In the genomic region with DNA sequence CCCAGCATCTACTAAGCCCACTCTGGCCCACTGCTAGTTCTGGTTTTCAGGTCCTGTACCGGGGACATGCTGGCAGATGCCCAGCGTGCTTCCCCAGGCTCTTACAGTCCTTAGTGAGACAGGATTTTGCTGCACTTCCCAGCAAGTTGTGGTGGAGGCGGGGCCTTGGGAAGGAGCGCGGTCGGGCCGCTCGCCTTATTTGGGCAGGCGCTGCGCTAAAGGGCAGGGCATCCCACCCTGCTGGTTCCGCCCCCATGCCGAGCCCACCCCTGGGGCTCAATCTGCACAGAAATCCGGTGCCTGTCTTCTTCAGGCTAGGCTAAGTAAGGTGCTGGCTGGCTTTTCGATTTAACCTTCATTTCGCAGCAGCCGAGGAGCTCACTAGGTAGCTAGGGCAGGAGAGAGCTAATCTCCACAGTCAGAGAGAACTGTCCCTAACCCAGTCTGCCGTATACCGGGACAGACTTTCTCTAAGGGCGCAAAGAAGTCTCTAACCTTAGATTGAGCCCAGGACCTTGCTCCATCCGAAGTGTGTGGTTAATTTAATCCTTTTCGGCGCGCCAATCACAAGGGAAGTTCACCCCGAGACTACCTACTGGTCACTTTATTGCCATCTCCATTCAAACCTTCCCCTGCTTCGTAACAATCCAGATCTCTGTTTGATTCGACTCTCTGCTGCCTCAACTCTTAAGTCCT, we compare ENCODE assay signal across 7 mouse cellular contexts. TPM values are rescaled to one million over a fixed set of nuclear protein-coding genes. Genes with fewer than 3 reads are reported as not detected.
DNase-seq lines count a peak whose midpoint lies in the region; ATAC-seq and TF ChIP-seq lines count a peak whose summit lies in the region.

No protein-coding gene starts in this region.

- no peak for ATAC-seq in hindbrain, embryonic 13.5 days (ENCODE audit: low FRiP score)
- no peak for ATAC-seq in midbrain, postnatal 0 days (ENCODE audit: low FRiP score)

- peak overlapping the region; percentile 69 for H3K9ac ChIP-seq in hindbrain, embryonic 13.5 days
- H3K9ac ChIP-seq in midbrain, postnatal 0 days (replicated peaks; ENCODE audit: low read length, poor library complexity, severe bottlenecking), result no peak overlapping the region

- TF ChIP-seq CTCF in midbrain, postnatal 0 days (IDR thresholded peaks at IDR 0.05), result no peak

- peaks cover 10% of the 10 kb centered on the region for H3K4me1 ChIP-seq in hindbrain, embryonic 13.5 days (replicated peaks)
- 0 out of 2 replicates have a peak, but pooled peaks cover 2% of the 10 kb centered on the region for H3K4me1 ChIP-seq in midbrain, postnatal 0 days (ENCODE audit: insufficient read depth, low read length)

- DNase-seq in ES-CJ7 (ENCODE audit: low read depth, low spot score), result peak; percentile 93
- peak; percentile 80 for DNase-seq in adrenal gland, postnatal 14 days
- DNase-seq in gastrocnemius, adult 18-20 months (ENCODE audit: low spot score), result peak; percentile 62
- DNase-seq in liver, result peak; percentile 81
- DNase-seq in midbrain, postnatal 0 days (ENCODE audit: low spot score), result peak; percentile 37
- peak; percentile 60 for DNase-seq in thymus, postnatal 0 days (ENCODE audit: low spot score)

- no peak overlapping the region for H3K27ac ChIP-seq in hindbrain, embryonic 13.5 days
- H3K27ac ChIP-seq in midbrain, postnatal 0 days (ENCODE audit: low read depth, low read length), result no peak overlapping the region

- no peaks in the 10 kb centered on the region for H3K9me3 ChIP-seq in hindbrain, embryonic 13.5 days
- H3K9me3 ChIP-seq in midbrain, postnatal 0 days (ENCODE audit: low read length), result no peaks in the 10 kb centered on the region

- H3K4me3 ChIP-seq in hindbrain, embryonic 13.5 days, result peak overlapping the region; percentile 35
- peak overlapping the region; percentile 26 for H3K4me3 ChIP-seq in midbrain, postnatal 0 days (ENCODE audit: low read depth, low read length)

- H3K4me2 ChIP-seq in hindbrain, embryonic 13.5 days, result peak overlapping the region; percentile 64
- H3K4me2 ChIP-seq in midbrain, postnatal 0 days (ENCODE audit: low read depth, low read length, poor library complexity, severe bottlenecking), result peak overlapping the region; percentile 52

- H3K36me3 ChIP-seq in hindbrain, embryonic 13.5 days, result no peaks in the 10 kb centered on the region
- no peaks in the 10 kb centered on the region for H3K36me3 ChIP-seq in midbrain, postnatal 0 days (ENCODE audit: insufficient read depth, low read length)

- WGBS in hindbrain, embryonic 13.5 days, result 5% methylated on average over 26 of the region's 26 CpGs
- WGBS in midbrain, postnatal 0 days, result 7% methylated on average over 26 of the region's 26 CpGs

- H3K27me3 ChIP-seq in hindbrain, embryonic 13.5 days, result peaks cover 35% of the 10 kb centered on the region
- H3K27me3 ChIP-seq in midbrain, postnatal 0 days (ENCODE audit: insufficient read depth, low read length), result peaks cover 10% of the 10 kb centered on the region; the same call in 1 of the 2 replicates

RNA-seq across cellular contexts. Expression of a gene that starts 23.4 kb away (rescaled TPM):
- total RNA-seq in adrenal gland, postnatal 14 days (2021), result 430 and 443 TPM in 2 replicates
- total RNA-seq in gastrocnemius, adult 18-20 months (2021), result 100 to 1,000 TPM; 215 to 223 TPM
- 214 and 218 TPM in 2 replicates for polyA plus RNA-seq in hindbrain, embryonic 13.5 days (2015; fragmentation: Nextera tagmentation; extraction: Ambion mirVana)
- total RNA-seq in midbrain, postnatal 0 days (2014; rRNA removed), result 39.6 and 39.9 TPM in 2 replicates
- 182 and 194 TPM in 2 replicates for polyA plus RNA-seq in midbrain, postnatal 0 days (2015; fragmentation: Nextera tagmentation; extraction: Ambion mirVana)
- polyA plus RNA-seq in thymus, postnatal 0 days (2015; fragmentation: Nextera tagmentation; extraction: Ambion mirVana), result 213 and 231 TPM in 2 replicates

RNA-seq across cellular contexts. Expression of a gene that starts 51.1 kb away (rescaled TPM):
- 3.3 and 4.4 TPM in 2 replicates for total RNA-seq in adrenal gland, postnatal 14 days (2021)
- under 1 TPM; 0.45 to 0.53 TPM for total RNA-seq in gastrocnemius, adult 18-20 months (2021)
- 6.2 and 7.4 TPM in 2 replicates for polyA plus RNA-seq in hindbrain, embryonic 13.5 days (2015; fragmentation: Nextera tagmentation; extraction: Ambion mirVana)
- total RNA-seq in midbrain, postnatal 0 days (2014; rRNA removed), result 23.9 and 31.0 TPM in 2 replicates
- 10.3 and 11.2 TPM in 2 replicates for polyA plus RNA-seq in midbrain, postnatal 0 days (2015; fragmentation: Nextera tagmentation; extraction: Ambion mirVana)
- 3.5 TPM in 2 replicates for polyA plus RNA-seq in thymus, postnatal 0 days (2015; fragmentation: Nextera tagmentation; extraction: Ambion mirVana)

Comparison
In these comparisons a context has a peak if more than half of its experiments do, and no peak if none do; other contexts are left out.
1. DNase-seq: peak in every context shown above with its lines; median percentile 93 in ES-CJ7; 81 in liver; 80 in adrenal gland, postnatal 14 days; 62 in gastrocnemius, adult 18-20 months; 60 in thymus, postnatal 0 days; 37 in midbrain, postnatal 0 days.